Mouse (Mus musculus) layer of hippocampus, adult 8-10 months (tissue): ENCODE data around the gene Tmem190. TPM values are rescaled to one million over a fixed set of nuclear protein-coding genes. Genes with fewer than 3 reads are reported as not detected.
"Not testable (repeated sequence)": the region's sequence is repeated elsewhere in the genome, so short reads cannot be mapped to it uniquely, and the experiment has no call there.

Source experiments
- DNase-seq, 2 experiments: peaks; one replicate each; pipeline ENCODE4 v3.0.0; 2022; ENCODE audit warnings: low spot score in 2 of 2
- total RNA-seq, 4 experiments: library from RNA; stranded (reverse); gene quantifications; 2 replicates each; pipeline ENCODE4 v1.2.4; 2022

Tmem190 gene
- total RNA-seq, 4 experiments from 2014 or later = not detected

GRCm38 (mm10) chr7:4776131-4776530, 6.6 kb upstream of the Tmem190 start:
- DNase-seq = no peak

- no peak for DNase-seq
Observed at GRCm38 (mm10) chr7:4776861-4777830, 5.6 kb upstream of the Tmem190 start.

- no peak for DNase-seq
Observed at GRCm38 (mm10) chr7:4777851-4778637, 4.7 kb upstream of the Tmem190 start.

GRCm38 (mm10) chr7:4779921-4780320, 2.8 kb upstream of the Tmem190 start:
- DNase-seq = no peak

GRCm38 (mm10) chr7:4782130-4782529, 607 bp upstream of the Tmem190 start:
- DNase-seq = no peak

- DNase-seq = no peak
Observed at GRCm38 (mm10) chr7:4783667-4784268, 1.0 kb downstream of the Tmem190 start.

- peak in 1 of 2 experiments; percentile 52 for DNase-seq
Observed at GRCm38 (mm10) chr7:4788499-4789435, 6.0 kb downstream of the Tmem190 start.

- DNase-seq = no peak
Observed at GRCm38 (mm10) chr7:4789436-4789935, 6.7 kb downstream of the Tmem190 start, which contains the start of gene Tmem238. Gene Tmem238, minus strand, starts transcription at chr7:4789656.

- peak; percentile 93 to 94 for DNase-seq
Observed at GRCm38 (mm10) chr7:4792278-4793212, 9.8 kb downstream of the Tmem190 start, which contains the start of gene Rpl28. Gene Rpl28, plus strand, starts transcription at chr7:4792874.

- peak in 1 of 2 experiments; percentile 19 for DNase-seq
Observed at GRCm38 (mm10) chr7:4793248-4793647, 10.5 kb downstream of the Tmem190 start.

GRCm38 (mm10) chr7:4793674-4794073, 10.9 kb downstream of the Tmem190 start:
- no peak for DNase-seq

- DNase-seq = no peak
Observed at GRCm38 (mm10) chr7:4794631-4795168, 12.0 kb downstream of the Tmem190 start.

- DNase-seq = no peak
Observed at GRCm38 (mm10) chr7:4795767-4796433, 13.2 kb downstream of the Tmem190 start.

- DNase-seq = no peak
Observed at GRCm38 (mm10) chr7:4802247-4802646, 19.5 kb downstream of the Tmem190 start.

- no peak for DNase-seq
Observed at GRCm38 (mm10) chr7:4806716-4807115, 24.0 kb downstream of the Tmem190 start.

GRCm38 (mm10) chr7:4811131-4811530, 28.4 kb downstream of the Tmem190 start:
- not testable (repeated sequence) for DNase-seq

GRCm38 (mm10) chr7:4811842-4812302, 29.1 kb downstream of the Tmem190 start:
- peak in 1 of 2 experiments; percentile 49 for DNase-seq
